Mouse (Mus musculus) kidney, adult 2 months (tissue): Measurements from ENCODE around the gene Sox5. TPM values are rescaled to one million over a fixed set of nuclear protein-coding genes. Genes with fewer than 3 reads are reported as not detected.

Experiments
- DNase-seq: peaks from one replicate; pipeline ENCODE4 v3.0.0; 2021
- H3K27ac ChIP-seq: fragments of 200-500 bp; 2 replicates; pipeline ENCODE4 v1.5.1; 2012; ENCODE audit warnings: low read depth, low read length, control low read depth, inconsistent platforms; ENCODE audit not compliant: insufficient read depth
- H3K27me3 ChIP-seq: fragments of 200-500 bp; replicated peaks from 2 replicates; pipeline ENCODE4 v1.6.1; 2012; ENCODE audit warnings: mild to moderate bottlenecking, moderate library complexity, low read length, inconsistent platforms; ENCODE audit not compliant: control insufficient read depth, insufficient read depth
- H3K36me3 ChIP-seq: fragments of 200-500 bp; 2 replicates; pipeline ENCODE4 v1.6.1; 2012; ENCODE audit warnings: mild to moderate bottlenecking, moderate library complexity, low read length, inconsistent platforms; ENCODE audit not compliant: control insufficient read depth, insufficient read depth
- H3K4me1 ChIP-seq: fragments of 200-500 bp; 2 replicates; pipeline ENCODE4 v1.6.1; 2011; ENCODE audit warnings: low read length; ENCODE audit not compliant: control insufficient read depth, insufficient read depth
- H3K4me3 ChIP-seq: fragments of 200-500 bp; 2 replicates; pipeline ENCODE4 v1.5.1; 2011; ENCODE audit warnings: mild to moderate bottlenecking, low read depth, low read length, control low read depth; ENCODE audit not compliant: insufficient read depth
- CTCF ChIP-seq: fragments of 200-500 bp; conservative IDR thresholded peaks from 2 replicates; pipeline ENCODE4 v1.5.1; 2011; ENCODE audit warnings: low read depth, mild to moderate bottlenecking, control low read depth, low read length, moderate library complexity, mixed read lengths; ENCODE audit not compliant: insufficient read depth, insufficient read length
- POLR2A ChIP-seq: fragments of 200-500 bp; IDR thresholded peaks from one replicate; pipeline ENCODE4 v1.6.1; 2011; ENCODE audit warnings: low read depth, low read length, control low read depth
- WGBS: fragments of 180-500 bp; shearing (Covaris S2); methylation state at CpG from one replicate; pipeline ENCODE4 v1.1.7; 2018; 5-methylcytosine and 5-hydroxymethylcytosine counted together
- polyA plus RNA-seq: library from polyadenylated mRNA; depleted of rRNA; stranded (reverse); fragments of >200 nt; gene quantifications from 2 replicates; pipeline ENCODE4 v1.2.3, GENCODE M21; 2012

The Sox5 gene
- polyA plus RNA-seq, 1 experiment, result 2.9 TPM

DNA sequence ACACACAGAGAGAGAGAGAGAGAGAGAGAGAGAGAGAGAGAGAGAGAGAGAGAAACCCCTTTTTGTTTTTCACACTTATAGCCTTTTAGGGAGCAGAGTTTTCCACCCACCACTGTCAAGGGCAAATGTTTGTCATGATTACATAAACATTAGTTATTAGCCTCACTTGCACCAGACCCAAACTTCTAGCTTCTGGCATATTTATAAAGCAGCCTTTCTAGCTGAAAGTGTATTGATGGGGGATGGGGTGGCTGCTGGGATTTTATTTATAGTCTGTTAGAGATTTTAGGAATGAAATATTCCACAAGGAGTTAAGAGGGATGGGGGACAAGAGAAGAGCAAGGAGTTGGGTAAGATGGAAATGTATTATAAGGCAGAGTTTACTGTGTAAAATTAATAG is 27.4 kb downstream of the Sox5 start:
- Histone ChIP-seq H3K36me3 (no peaks in the 10 kb centered on the region), H3K27ac (peak overlapping the region; percentile 29)

GRCm38 (mm10) chr6:144753963-144754296 is 27.8 kb downstream of the Sox5 start:
- Histone ChIP-seq H3K27me3 (no peaks in the 10 kb centered on the region), H3K27ac (peak overlapping the region; percentile 29), H3K36me3 (no peaks in the 10 kb centered on the region), H3K4me3 (no peak overlapping the region), H3K4me1 (0 out of 2 replicates have a peak, but pooled peaks cover 3% of the 10 kb centered on the region)
- WGBS, result 22% methylated on average over 3 of the region's 3 CpGs
- peak; percentile 72 for DNase-seq
- no peak for TF ChIP-seq POLR2A
- no peak for TF ChIP-seq CTCF

More for the DNA sequence above, 27.4 kb downstream of the Sox5 start:
- Histone ChIP-seq H3K4me3 (no peak overlapping the region), H3K4me1 (0 out of 2 replicates have a peak, but pooled peaks cover 3% of the 10 kb centered on the region), H3K27me3 (no peaks in the 10 kb centered on the region)
- TF ChIP-seq CTCF (no peak), POLR2A (no peak)
- DNase-seq, result peak; percentile 39

DNA sequence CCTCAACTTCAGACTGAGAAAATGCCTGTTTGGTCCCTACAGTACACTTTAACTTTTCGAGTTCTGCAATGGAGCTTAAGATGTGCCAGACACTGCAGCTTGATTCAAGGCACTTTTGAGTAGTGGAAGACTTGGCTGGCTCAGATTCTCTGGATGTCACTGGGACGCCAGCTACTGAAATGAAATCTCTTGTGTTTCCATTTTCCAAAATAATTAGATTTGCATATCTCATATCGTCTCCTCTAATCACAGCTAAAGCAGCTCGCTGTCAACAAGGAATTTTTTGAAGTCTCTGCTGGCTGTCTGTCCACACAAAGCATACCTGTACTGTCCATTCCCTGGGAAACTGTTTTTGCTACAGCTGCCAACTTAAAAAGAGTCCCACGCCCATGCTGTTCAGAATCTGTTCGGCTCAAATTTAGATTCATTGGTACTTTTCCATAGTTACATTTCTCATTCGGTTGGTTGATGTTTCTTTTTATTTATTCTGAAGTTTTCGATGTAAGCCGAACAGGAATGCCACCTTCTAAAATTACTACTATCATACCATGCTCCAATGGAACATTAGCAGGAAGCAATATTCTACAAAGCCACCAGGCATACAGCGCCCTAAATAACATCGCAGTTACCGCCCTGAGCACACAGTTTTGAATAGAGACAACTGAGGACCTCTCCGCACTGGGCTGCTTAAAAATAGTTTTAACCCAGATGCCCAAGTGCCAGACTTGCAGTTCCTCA is 28.4 kb downstream of the Sox5 start:
- WGBS, result 62% methylated on average over 13 of the region's 13 CpGs
- Histone ChIP-seq H3K27ac (peak overlapping the region; percentile 29), H3K36me3 (no peaks in the 10 kb centered on the region), H3K4me1 (0 out of 2 replicates have a peak, but pooled peaks cover 3% of the 10 kb centered on the region), H3K27me3 (no peaks in the 10 kb centered on the region), H3K4me3 (no peak overlapping the region)
- DNase-seq, result no peak
- no peak for TF ChIP-seq POLR2A
- TF ChIP-seq CTCF, result no peak

DNA sequence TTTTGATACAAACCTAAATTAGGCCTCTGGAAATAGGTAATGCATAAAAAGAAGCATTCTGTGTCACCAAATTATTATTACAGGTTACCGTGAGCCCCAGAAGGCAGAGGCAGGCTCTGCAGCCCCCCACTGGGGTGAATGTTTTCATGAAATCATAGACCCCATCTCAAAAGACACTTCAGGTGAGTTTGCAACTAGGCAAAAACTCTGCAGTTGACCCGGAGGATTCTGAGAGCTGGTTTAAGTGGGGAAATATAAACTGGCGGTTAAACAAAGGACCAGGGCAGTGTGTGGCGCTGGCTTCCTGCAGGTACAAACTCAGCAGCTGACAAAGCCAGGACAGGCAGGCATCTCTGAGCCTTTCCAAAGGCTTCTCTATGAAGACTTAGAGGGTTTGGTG is 30.2 kb downstream of the Sox5 start:
- 0 out of 2 replicates have a peak, but pooled peaks cover 3% of the 10 kb centered on the region for H3K4me1 ChIP-seq
- H3K27ac ChIP-seq, result no peak overlapping the region
- H3K36me3 ChIP-seq, result no peaks in the 10 kb centered on the region
- WGBS, result 96% methylated on average over 4 of the region's 4 CpGs
- TF ChIP-seq CTCF, result no peak
- TF ChIP-seq POLR2A, result no peak
- no peak for DNase-seq
- no peak overlapping the region for H3K4me3 ChIP-seq
- no peaks in the 10 kb centered on the region for H3K27me3 ChIP-seq

GRCm38 (mm10) chr6:144750197-144750596 is 31.6 kb downstream of the Sox5 start:
- no peak for DNase-seq
- TF ChIP-seq CTCF, result no peak
- TF ChIP-seq POLR2A, result no peak
- WGBS, result 41% methylated on average over 7 of the region's 7 CpGs
- Histone ChIP-seq H3K4me1 (0 out of 2 replicates have a peak, but pooled peaks cover 3% of the 10 kb centered on the region), H3K4me3 (no peak overlapping the region), H3K36me3 (no peaks in the 10 kb centered on the region), H3K27me3 (no peaks in the 10 kb centered on the region), H3K27ac (no peak overlapping the region)

- no peak overlapping the region for H3K4me3 ChIP-seq
- no peak overlapping the region for H3K27ac ChIP-seq
- no peaks in the 10 kb centered on the region for H3K4me1 ChIP-seq
- H3K36me3 ChIP-seq, result no peaks in the 10 kb centered on the region
- no peaks in the 10 kb centered on the region for H3K27me3 ChIP-seq
- 95% methylated on average over 10 of the region's 10 CpGs for WGBS
- DNase-seq, result no peak
- no peak for TF ChIP-seq POLR2A
- TF ChIP-seq CTCF, result no peak
Observed at GRCm38 (mm10) chr6:144746436-144746835, 35.3 kb downstream of the Sox5 start.

- WGBS, result 48% methylated on average over 3 of the region's 3 CpGs
- DNase-seq, result no peak
- H3K27me3 ChIP-seq, result no peaks in the 10 kb centered on the region
- no peak overlapping the region for H3K27ac ChIP-seq
- no peak for TF ChIP-seq POLR2A
- TF ChIP-seq CTCF, result no peak
- no peaks in the 10 kb centered on the region for H3K36me3 ChIP-seq
- H3K4me3 ChIP-seq, result no peak overlapping the region
- H3K4me1 ChIP-seq, result no peaks in the 10 kb centered on the region
Observed at GRCm38 (mm10) chr6:144742559-144742958, 39.2 kb downstream of the Sox5 start.
